ENCODE assay signal across 19 mouse cellular contexts in the genomic region with DNA sequence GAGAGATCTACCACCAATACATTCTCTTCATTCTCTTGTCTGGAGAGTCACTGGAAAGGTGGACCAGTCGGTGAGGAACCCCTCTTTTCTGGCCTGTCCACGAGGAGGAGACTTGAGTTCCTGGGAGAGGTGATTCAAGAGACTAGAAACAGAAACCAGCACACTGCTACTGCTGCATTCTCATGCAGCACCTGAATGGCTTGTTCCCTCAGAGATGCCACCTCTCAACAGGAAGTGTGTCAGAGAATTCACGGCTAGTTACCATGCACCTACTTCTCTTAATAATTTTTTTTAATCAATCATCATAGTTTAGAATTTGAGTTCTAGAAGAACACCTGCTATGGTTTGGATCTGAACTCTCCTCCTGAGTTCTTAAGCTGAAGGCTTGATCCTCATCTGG. TPM values are rescaled to one million over a fixed set of nuclear protein-coding genes. Genes with fewer than 3 reads are reported as not detected.
A peak's percentile ranks its signal among the peaks of the same experiment; 100 is the strongest.
DNase-seq lines count a peak whose midpoint lies in the region; ATAC-seq lines count a peak whose summit lies in the region.
"Had no signal": no experiment of that assay in that cellular context is flagged by ENCODE, and none has a peak within 500 bp of the region (broad histone marks: within the 10 kb centered on the region; RNA-seq: fewer than 3 reads in every experiment).

No protein-coding gene starts in this region.

- ATAC-seq in activated CD4-positive, CD25-positive, alpha-beta regulatory T cell, adult 4 months = peak; percentile 89
- 0 out of 2 replicates have a peak, but pooled peaks have one; percentile 30 for ATAC-seq in neutrophil, adult 5-6 weeks (ENCODE audit: extremely low read depth, insufficient number of reproducible peaks, low FRiP score, poor library complexity, severe bottlenecking)
- ATAC-seq: forebrain, embryonic 15.5 days; Patski had no signal

- DNase-seq in thymus, postnatal 25 days = peak; percentile 6
- DNase-seq in thymus, postnatal 4 days = no peak
- no peak for DNase-seq in embryo, embryonic 11 days
- DNase-seq in adipocyte (ENCODE audit: low spot score) = no peak
- DNase-seq: adrenal gland, adult 8-10 months; cerebellum, adult 11 months; cerebellum, adult 8-10 months; cerebellum, postnatal 14 days; gastrocnemius, postnatal 10 days; heart, postnatal 36 days had no signal

RNA-seq across cellular contexts. Expression of a gene that starts 52.0 kb away (rescaled TPM):
- not detected for polyA plus RNA-seq in activated CD4-positive, CD25-positive, alpha-beta regulatory T cell, adult 4 months (2017; shearing (Covaris generic))
- 1.0 TPM in 1 of 2 replicates, not detected in the other for total RNA-seq in neutrophil, adult 5-6 weeks (2017)
- total RNA-seq: CH12.LX; common myeloid progenitor, adult 5-6 weeks; gastrocnemius, postnatal 10 days; heart, postnatal 36 days had no signal
- polyA plus RNA-seq: heart, embryonic 13.5 days; heart, postnatal 0 days; intestine, embryonic 14.5 days had no signal
